Mouse (Mus musculus): Measurements from ENCODE around the gene Rrh.
"Not testable (repeated sequence)": the region's sequence is repeated elsewhere in the genome, so short reads cannot be mapped to it uniquely, and the experiment has no call there.

Rrh gene

DNA sequence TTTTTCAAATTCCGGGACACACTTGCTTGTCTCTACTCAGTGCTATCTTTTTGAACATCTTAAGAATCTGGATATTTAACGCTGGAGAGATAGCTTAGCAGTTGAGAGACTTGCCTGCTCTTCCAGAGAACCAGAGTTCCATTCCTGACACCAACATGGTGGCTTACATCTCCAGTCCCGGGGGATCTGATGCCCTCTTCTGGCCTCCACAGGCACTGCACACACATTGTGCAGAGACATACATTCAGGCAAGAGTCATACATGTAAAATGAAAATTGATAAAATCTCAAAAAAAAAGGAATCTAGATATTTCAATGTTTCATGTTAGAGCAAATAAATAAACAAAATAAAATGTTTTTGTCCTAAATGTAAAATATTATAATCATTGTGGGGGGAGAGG is 39.6 kb downstream of the Rrh start:
- in situ Hi-C loops (cut with MboI, MseI), result no loop called here

DNA sequence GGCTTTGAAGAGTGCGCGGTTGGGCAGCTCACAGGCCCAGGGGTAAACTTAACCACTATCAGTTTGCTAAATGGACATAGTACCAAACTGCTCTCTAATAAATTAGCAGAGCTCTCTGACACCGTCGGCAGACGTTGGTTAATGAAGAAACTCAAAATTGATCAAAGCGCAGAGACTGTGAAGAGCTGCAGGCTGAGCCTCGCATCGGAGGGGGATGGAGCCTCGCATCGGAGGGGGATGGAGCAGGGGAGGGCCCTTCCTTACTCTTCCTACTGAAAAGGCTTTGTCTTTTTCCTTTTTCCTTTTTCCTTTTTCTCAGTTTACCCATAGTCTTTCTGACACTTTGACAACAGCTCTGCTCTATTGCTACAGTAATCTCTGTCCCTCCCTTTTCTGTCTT is 41.0 kb downstream of the Rrh start:
- in situ Hi-C loops (cut with MboI, MseI), result no loop called here

DNA sequence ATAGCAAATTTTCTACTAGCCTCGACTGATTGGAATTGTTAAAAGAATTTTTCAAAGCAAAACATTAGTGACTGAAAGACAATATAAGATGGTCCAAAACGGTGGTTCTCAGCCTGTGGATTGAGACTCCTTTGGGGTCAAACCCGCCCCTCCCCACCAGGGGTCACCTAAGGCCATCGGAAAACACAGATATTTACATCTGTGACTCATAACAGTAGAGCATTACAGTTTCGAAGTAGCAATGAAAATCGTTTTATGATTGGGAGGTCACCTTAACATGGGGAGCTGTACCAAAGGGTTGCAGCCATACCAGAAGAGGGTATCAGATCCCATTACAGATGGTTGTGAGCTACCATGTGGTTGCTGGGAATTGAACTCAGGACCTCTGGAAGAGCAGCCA is 51.2 kb downstream of the Rrh start:
- in situ Hi-C loops (cut with MboI, MseI), result loop anchor here (10.0 kb wide), 1 partner anchor 1586 kb away; no protein-coding TSS in a partner anchor

DNA sequence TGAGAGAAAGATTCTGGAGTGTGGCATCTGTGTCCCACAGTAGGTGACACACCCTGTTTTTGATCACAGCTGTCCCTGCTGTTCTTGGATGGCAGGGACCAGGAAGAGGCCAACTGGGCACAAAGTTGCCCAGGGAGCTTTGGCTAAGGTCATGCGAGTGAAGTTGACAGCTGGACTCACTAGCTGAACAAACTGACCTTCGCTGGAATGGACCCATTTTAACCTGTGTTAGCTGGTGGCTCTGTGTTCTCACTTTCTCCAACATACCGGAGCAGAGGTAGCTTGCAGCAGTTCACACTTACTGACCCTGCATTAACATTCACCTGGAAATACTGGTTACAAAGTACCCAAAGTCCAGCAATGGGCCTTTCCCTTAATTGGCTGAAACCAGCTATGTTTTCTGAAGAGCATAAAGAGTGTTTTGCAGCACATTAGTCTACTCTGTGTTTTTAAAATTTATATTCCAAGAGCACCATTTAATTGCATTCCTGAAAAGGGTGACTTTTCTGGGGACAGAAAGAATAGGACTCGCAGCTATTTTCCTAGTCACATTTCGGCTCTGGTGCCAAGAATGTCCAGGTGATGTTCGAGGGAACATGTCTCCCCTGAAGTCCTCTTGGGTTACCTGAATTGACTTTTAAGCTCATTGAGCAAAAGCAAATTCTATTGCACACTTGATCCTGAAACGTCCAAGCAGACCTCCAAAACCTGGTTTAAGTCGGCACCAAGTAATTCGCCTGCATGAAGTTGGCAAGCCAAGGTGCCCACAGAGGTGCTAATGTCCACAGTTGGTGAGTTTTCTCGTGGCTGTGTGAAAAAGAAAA is 55.2 kb downstream of the Rrh start:
- in situ Hi-C loops (cut with MboI, MseI), result no loop called here

DNA sequence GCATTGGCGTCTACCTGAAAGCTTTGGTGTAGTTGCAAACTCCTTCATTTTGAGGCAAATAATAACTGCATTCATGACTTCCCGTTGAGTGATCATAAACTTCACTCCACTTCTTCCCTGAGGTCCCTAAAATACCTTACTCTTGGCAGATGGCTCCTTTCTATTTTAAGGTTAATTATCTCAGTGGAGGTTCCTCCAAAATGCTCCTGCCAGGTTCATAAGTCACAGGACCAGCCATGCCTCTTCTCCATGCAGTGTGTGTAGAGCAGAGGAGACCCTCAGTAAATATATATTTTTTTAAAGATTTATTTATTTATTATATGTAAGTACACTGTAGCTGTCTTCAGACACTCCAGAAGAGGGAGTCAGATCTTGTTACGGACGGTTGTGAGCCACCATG is 56.3 kb downstream of the Rrh start:
- in situ Hi-C loops (cut with MboI, MseI), result no loop called here

DNA sequence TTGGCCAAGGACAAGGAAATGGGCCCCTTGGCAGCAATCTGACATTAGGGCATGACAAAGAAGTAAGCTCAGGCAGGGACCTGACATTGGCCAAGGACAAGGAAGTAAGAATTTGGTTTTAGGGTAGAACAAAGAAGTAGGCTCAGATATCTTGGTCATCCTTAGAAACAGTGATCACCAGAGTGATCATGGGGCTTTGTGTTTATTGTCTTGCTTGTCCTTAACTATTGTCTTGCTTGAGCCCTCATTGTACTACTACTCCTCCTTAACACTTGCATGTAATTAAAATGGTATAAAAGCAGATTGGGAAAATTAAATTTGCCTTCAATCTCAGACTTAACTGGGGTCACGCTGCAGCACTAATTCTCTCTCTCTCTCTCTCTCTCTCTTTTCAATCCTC is 64.8 kb downstream of the Rrh start:
- in situ Hi-C loops (cut with MboI, MseI), result not testable (repeated sequence)

DNA sequence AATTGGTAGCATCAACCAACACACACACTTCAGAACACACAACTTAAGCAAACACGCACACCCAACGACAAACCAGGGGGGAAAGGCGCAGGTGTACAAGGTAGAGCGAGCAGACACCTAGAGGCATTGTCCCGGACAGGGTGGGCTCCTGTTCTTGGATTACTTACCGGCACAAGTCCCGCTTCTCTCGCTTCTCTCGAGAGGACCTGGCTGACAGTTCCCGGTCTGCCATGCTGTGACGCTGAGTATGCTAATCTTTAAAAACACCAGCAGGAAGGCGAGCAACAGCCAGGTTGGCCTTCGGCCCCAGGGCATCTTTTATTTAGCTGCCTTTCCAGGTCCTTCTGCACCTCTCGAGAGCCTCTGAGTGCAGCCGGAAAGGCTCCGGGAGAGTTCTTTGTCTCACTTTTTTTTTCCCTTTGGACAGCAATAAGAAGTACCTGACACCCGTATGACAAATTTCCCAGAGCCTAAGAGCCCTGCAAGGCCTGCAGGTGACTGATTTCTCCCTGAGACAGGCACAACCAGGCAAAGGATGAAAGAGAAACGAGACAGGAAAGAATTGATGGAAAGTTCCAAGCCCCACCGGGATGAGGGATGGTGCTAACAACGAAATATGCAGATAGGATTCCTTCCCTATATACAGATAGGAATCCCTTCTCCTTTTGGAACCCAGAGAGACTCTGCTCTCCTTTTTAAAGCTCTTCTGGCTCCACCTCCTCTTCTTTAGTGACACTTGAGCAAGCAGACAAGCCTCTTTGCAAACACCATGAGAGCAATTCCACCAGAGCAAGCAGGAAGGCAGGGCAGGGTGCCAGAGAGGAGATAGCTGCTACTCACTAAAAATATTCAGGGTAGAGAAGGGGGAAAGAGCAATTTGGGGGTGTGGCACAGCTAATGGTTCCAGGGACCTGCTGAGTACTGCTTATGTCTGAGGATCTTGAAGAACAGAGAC is 67.5 kb downstream of the Rrh start, which contains the start of gene Egf:
Egf (minus strand) TSS at position 667 of the 955 bp plus-strand sequence.
- in situ Hi-C loops (cut with MboI, MseI), result no loop called here
